Mouse (Mus musculus): Measurements from ENCODE around the gene Fbxl14. TPM values are rescaled to one million over a fixed set of nuclear protein-coding genes. Genes with fewer than 3 reads are reported as not detected.
A peak's percentile ranks its signal among the peaks of the same experiment; 100 is the strongest.

Gene Fbxl14
- polyA plus RNA-seq, 1 experiment from 2014 or later, result 2.4 TPM

DNA sequence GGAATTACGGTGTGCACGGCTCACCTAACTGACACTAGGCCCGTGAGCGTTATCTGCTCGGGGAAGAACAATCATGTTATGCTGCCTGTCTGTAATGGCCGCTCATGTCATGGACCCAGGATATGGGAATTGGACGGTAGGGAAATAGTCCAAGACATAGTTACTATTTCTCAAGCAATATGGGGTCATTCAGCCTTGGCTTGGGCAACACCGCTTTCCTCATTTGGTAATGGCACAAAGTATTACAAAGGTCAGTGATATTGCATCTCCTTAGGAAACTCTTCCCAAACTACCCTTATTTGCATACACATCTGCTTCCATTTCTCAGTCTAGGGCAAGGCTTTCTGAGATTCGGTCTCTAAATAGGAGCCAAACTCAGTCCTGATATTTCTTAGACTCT, 8.2 kb downstream of the Fbxl14 start:
- no peak for DNase-seq
- ATAC-seq, result no peak

DNA sequence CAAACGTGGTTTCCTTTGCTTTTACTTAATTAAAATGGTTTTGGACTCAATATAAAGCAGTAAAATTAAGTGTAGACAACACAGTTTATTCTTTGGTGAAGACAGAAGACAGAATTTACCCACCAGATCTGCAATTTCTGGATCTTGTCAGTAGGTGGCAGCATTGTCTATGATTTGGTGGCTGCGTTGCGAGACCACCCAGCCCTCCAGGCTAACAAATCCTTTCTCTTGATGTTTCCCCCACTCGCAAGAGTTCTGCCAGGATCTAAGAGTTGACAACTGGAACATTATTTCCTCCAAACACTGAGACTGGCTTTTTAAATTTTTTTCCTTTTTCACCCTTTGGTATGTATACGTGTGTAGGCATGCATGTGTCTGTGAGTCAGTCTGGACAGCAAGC, 10.3 kb downstream of the Fbxl14 start:
- 13% methylated on average over 5 of the region's 5 CpGs for WGBS (ENCODE audit: insufficient replicate concordance)
- Histone ChIP-seq H3K27ac (ENCODE audit: low read depth) (no peak overlapping the region), H3K36me3 (replicated peaks; ENCODE audit: insufficient read depth, low read length) (no peaks in the 10 kb centered on the region), H3K27me3 (ENCODE audit: insufficient read depth, low read length) (no peaks in the 10 kb centered on the region), H3K4me1 (ENCODE audit: insufficient read depth) (peaks cover 4% of the 10 kb centered on the region), H3K4me2 (ENCODE audit: low read depth, low read length) (no peak overlapping the region), H3K9me3 (ENCODE audit: low read length) (no peaks in the 10 kb centered on the region), H3K9ac (replicated peaks) (no peak overlapping the region), H3K4me3 (ENCODE audit: low read depth, low read length) (no peak overlapping the region)
- TF ChIP-seq CTCF (IDR thresholded peaks at IDR 0.05; ENCODE audit: low read depth), result peak; percentile 82
- TF ChIP-seq EP300 (IDR thresholded peaks at IDR 0.05; ENCODE audit: low read depth), result no peak
- ATAC-seq (no peak), DNase-seq (peak; percentile 51)

More for the DNA sequence above, 8.2 kb downstream of the Fbxl14 start:
- peaks cover 13% of the 10 kb centered on the region for H3K4me1 ChIP-seq (ENCODE audit: insufficient read depth)
- no peak overlapping the region for H3K4me3 ChIP-seq (ENCODE audit: low read depth, low read length)
- no peak overlapping the region for H3K9ac ChIP-seq (replicated peaks)
- 82% methylated on average over 9 of the region's 9 CpGs for WGBS (ENCODE audit: insufficient replicate concordance)
- no peaks in the 10 kb centered on the region for H3K9me3 ChIP-seq (ENCODE audit: low read length)
- no peaks in the 10 kb centered on the region for H3K27me3 ChIP-seq (ENCODE audit: insufficient read depth, low read length)
- H3K36me3 ChIP-seq (replicated peaks; ENCODE audit: insufficient read depth, low read length), result peaks cover 9% of the 10 kb centered on the region; the same call in 1 of the 2 replicates
- H3K4me2 ChIP-seq (ENCODE audit: low read depth, low read length), result no peak overlapping the region
- H3K27ac ChIP-seq (ENCODE audit: low read depth), result no peak overlapping the region
- TF ChIP-seq EP300 (IDR thresholded peaks at IDR 0.05; ENCODE audit: low read depth), result no peak
- no peak for TF ChIP-seq CTCF (IDR thresholded peaks at IDR 0.05; ENCODE audit: low read depth)

DNA sequence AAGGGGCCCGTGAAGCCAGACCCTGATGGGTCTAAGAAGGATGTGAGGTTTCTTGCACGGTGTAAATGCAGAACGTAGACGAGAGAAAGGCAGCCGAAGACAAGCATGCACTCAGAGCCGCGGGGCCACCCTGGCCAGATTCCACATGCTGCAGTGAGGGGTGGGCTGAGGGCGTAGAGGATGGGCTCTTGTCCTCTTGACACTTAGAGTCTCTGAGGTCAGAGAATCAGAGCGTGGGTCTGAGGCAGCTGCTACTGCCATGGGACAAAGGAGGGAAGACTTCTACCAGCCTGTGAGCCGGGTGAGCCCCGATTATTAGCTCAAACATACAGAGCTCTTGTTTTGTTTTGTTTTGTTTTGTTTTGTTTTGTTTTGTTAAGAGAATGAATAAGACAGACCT, 11.1 kb downstream of the Fbxl14 start:
- TF ChIP-seq CTCF (IDR thresholded peaks at IDR 0.05; ENCODE audit: low read depth) (no peak), EP300 (IDR thresholded peaks at IDR 0.05; ENCODE audit: low read depth) (no peak)
- no peak overlapping the region for H3K4me2 ChIP-seq (ENCODE audit: low read depth, low read length)

DNA sequence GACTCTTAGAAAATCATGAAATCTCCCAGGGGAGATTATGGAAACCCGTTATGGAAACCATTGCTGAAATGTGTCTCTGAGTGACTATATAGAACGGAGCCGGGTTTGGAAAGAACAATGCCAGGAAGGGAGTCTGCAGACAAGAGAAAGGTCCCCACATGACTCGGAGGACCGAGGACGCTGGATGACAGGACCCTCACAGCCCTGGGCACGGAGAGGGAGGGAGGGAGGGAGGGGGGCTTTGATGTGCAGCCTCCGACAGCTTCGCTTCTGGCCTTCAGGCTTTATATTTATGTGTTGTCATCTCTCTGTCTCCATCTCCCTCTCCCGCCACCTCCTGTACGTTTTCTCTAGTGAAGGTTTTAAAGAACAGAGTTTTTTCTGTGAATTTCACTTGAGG, 11.5 kb downstream of the Fbxl14 start:
- Histone ChIP-seq H3K27me3 (ENCODE audit: insufficient read depth, low read length) (no peaks in the 10 kb centered on the region), H3K4me1 (ENCODE audit: insufficient read depth) (peaks cover 3% of the 10 kb centered on the region; the same call in 1 of the 2 replicates), H3K9me3 (ENCODE audit: low read length) (no peaks in the 10 kb centered on the region), H3K27ac (ENCODE audit: low read depth) (no peak overlapping the region), H3K4me2 (ENCODE audit: low read depth, low read length) (no peak overlapping the region), H3K36me3 (replicated peaks; ENCODE audit: insufficient read depth, low read length) (no peaks in the 10 kb centered on the region), H3K9ac (replicated peaks) (no peak overlapping the region), H3K4me3 (ENCODE audit: low read depth, low read length) (no peak overlapping the region)
- WGBS (ENCODE audit: insufficient replicate concordance), result 69% methylated on average over 11 of the region's 11 CpGs
- TF ChIP-seq EP300 (IDR thresholded peaks at IDR 0.05; ENCODE audit: low read depth) (no peak), CTCF (IDR thresholded peaks at IDR 0.05; ENCODE audit: low read depth) (no peak)
- ATAC-seq, result no peak
- DNase-seq, result no peak

More for the DNA sequence above, 11.1 kb downstream of the Fbxl14 start:
- DNase-seq, result no peak
- Histone ChIP-seq H3K27me3 (ENCODE audit: insufficient read depth, low read length) (no peaks in the 10 kb centered on the region), H3K4me3 (ENCODE audit: low read depth, low read length) (no peak overlapping the region), H3K4me1 (ENCODE audit: insufficient read depth) (peaks cover 3% of the 10 kb centered on the region; the same call in 1 of the 2 replicates), H3K9me3 (ENCODE audit: low read length) (no peaks in the 10 kb centered on the region), H3K27ac (ENCODE audit: low read depth) (no peak overlapping the region), H3K36me3 (replicated peaks; ENCODE audit: insufficient read depth, low read length) (no peaks in the 10 kb centered on the region), H3K9ac (replicated peaks) (no peak overlapping the region)
- no peak for ATAC-seq
- 63% methylated on average over 11 of the region's 11 CpGs for WGBS (ENCODE audit: insufficient replicate concordance)

DNA sequence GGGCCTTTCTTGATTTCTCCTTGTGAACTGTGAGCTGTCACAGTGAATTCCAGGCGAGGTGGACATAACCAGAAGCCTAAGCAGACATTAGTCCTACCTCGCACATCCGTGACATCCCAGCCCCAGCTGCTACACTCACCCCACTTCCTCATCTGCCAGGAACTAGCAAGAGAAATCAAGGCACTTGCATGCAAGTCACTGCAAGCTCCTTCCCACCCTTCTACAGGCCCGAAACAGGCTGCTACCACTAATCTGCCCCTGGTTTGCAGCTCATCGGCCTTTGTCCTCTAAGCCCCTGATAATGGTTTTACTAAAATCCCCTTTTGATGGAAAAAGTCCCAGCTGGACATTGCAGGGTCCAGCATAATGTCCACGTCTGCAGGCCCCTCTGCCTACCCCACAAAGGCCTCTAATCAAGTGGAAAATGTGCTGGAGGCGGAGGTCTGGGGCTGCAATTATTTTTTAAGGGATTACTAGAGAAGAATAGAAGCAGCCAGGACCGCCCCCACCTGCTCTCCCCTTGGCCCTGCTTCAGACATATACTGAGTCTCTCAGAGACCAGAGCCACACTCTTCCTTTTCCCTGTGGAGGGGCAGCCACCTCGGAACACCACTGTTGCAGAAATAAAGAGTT, 12.6 kb downstream of the Fbxl14 start:
- no peak overlapping the region for H3K4me2 ChIP-seq (ENCODE audit: low read depth, low read length)
- no peak overlapping the region for H3K9ac ChIP-seq (replicated peaks)
- H3K27me3 ChIP-seq (ENCODE audit: insufficient read depth, low read length), result no peaks in the 10 kb centered on the region
- TF ChIP-seq EP300 (IDR thresholded peaks at IDR 0.05; ENCODE audit: low read depth) (no peak), CTCF (IDR thresholded peaks at IDR 0.05; ENCODE audit: low read depth) (no peak)
- no peaks in the 10 kb centered on the region for H3K9me3 ChIP-seq (ENCODE audit: low read length)
- ATAC-seq, result no peak
- DNase-seq, result no peak
- 71% methylated on average over 9 of the region's 9 CpGs for whole genome bisulfite sequencing (ENCODE audit: insufficient replicate concordance)
- no peaks in the 10 kb centered on the region for H3K36me3 ChIP-seq (replicated peaks; ENCODE audit: insufficient read depth, low read length)
- no peaks in the 10 kb centered on the region for H3K4me1 ChIP-seq (ENCODE audit: insufficient read depth)
- H3K27ac ChIP-seq (ENCODE audit: low read depth), result no peak overlapping the region
- H3K4me3 ChIP-seq (ENCODE audit: low read depth, low read length), result no peak overlapping the region

DNA sequence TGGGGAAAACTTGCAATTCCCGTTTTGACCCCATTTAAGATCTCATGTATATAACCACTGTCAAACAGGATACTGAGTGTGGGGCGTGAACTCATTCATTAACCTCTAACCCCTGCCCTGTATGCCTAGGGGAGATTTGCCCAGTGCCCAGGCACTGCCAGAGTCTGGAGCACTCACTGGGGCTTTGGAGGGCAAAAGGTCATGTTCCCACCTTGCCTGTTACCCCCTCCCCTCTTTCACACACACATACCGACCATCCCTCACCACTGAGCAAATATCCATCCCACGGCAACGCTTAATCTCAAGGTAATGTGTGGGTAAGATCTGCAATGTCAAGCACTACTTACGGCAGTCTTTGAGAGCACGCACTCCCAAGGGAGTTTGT, 13.2 kb downstream of the Fbxl14 start:
- H3K36me3 ChIP-seq (replicated peaks; ENCODE audit: insufficient read depth, low read length), result no peaks in the 10 kb centered on the region
- no peak overlapping the region for H3K9ac ChIP-seq (replicated peaks)
- TF ChIP-seq CTCF (IDR thresholded peaks at IDR 0.05; ENCODE audit: low read depth) (no peak), EP300 (IDR thresholded peaks at IDR 0.05; ENCODE audit: low read depth) (no peak)
- 65% methylated on average over 7 of the region's 7 CpGs for WGBS (ENCODE audit: insufficient replicate concordance)
- no peak for ATAC-seq
- no peaks in the 10 kb centered on the region for H3K9me3 ChIP-seq (ENCODE audit: low read length)
- H3K27ac ChIP-seq (ENCODE audit: low read depth), result no peak overlapping the region
- H3K27me3 ChIP-seq (ENCODE audit: insufficient read depth, low read length), result no peaks in the 10 kb centered on the region
- H3K4me3 ChIP-seq (ENCODE audit: low read depth, low read length), result no peak overlapping the region
- no peaks in the 10 kb centered on the region for H3K4me1 ChIP-seq (ENCODE audit: insufficient read depth)
- DNase-seq, result no peak
- no peak overlapping the region for H3K4me2 ChIP-seq (ENCODE audit: low read depth, low read length)
